Mouse (Mus musculus) embryo, embryonic 10 days (tissue): ENCODE measurements around the gene Pla2g4e.
A peak's percentile ranks its signal among the peaks of the same experiment; 100 is the strongest.

Experiments
- DNase-seq: peaks from one replicate; pipeline ENCODE4 v3.0.0-alpha.2; 2015; ENCODE audit warnings: low spot score

Gene Pla2g4e

DNA sequence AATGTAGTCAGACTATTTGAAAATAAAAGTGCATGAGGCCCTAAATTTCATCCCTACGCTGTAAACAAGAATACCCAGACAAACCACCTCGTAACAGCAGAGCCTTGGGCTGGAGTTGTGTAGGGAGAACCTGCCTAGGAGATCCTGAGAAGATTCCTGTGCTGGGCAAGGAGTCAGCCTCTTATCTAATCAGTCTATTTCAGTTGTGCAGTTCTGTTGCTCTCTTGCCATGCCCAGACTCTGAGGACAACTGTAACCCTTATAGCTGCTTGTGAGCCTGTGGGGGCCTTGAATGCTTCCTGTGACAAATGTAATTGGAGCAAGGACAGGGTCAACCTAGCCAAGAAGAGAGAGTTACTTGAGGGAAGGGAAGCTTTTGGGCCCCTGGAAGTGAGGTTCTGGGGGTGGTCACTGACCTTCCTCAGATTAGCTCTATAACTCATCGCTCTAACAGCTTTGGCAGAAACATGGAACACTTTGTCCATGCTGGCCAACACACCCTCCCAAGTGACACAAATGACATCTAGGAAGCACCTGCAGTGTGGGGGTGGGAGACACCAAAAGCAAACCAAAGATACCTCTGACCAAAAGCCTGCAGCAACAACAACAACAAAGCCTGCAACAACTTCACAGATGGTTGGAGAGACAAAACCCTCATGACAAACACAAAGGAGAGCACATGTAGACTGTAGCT lies 9.0 kb downstream of the Pla2g4e start:
- no peak for DNase-seq

DNA sequence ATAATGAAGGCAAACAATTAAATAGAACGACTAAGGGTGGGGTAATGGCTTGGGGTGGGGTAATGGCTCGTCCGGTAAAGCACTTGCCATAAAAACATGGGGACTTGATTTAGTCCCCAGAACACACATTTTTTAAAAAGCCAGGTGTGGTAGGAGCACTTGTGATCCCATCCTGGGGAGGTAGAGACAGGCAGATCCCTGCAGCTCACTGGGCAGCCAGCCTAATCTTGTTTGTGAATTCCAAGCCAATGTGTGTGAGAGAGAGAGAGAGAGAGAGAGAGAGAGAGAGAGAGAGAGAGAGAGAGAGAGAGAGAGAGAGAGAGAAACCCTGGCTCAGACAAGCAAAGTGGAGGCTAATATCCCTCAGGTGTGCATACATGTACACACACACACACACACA lies 9.8 kb downstream of the Pla2g4e start:
- DNase-seq: no peak

- no peak for DNase-seq
Measured at GRCm38 (mm10) chr2:120231642-120232041, 13.5 kb downstream of the Pla2g4e start.

GRCm38 (mm10) chr2:120214600-120214999 lies 30.5 kb downstream of the Pla2g4e start:
- DNase-seq: no peak

GRCm38 (mm10) chr2:120211448-120211847 lies 33.7 kb downstream of the Pla2g4e start:
- no peak for DNase-seq

- no peak for DNase-seq
Measured at GRCm38 (mm10) chr2:120207926-120208325, 37.2 kb downstream of the Pla2g4e start.

GRCm38 (mm10) chr2:120207028-120207427 lies 38.1 kb downstream of the Pla2g4e start:
- no peak for DNase-seq

GRCm38 (mm10) chr2:120203742-120204141 lies 41.4 kb downstream of the Pla2g4e start:
- no peak for DNase-seq

DNA sequence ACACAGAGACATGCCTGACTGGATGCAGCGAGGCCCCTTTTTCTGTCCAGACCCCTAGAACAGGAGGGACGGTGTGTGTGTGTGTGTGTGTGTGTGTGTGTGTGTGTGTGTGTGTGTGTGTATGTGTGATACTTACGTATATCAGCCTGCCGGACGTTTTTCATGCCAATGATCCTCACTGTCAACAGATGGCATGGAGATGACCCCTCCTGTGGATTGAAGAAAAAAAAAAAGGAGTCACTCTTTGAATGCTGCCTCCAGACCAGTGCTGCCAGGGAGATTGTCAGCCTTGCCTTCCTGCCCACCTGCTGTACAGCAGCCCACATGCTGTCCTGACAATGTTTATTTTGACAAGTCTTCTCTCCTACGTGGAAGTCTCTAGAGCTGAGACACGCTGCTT lies 45.1 kb downstream of the Pla2g4e start:
- DNase-seq: no peak

GRCm38 (mm10) chr2:120188174-120188573 lies 57.0 kb downstream of the Pla2g4e start:
- DNase-seq: no peak

DNA sequence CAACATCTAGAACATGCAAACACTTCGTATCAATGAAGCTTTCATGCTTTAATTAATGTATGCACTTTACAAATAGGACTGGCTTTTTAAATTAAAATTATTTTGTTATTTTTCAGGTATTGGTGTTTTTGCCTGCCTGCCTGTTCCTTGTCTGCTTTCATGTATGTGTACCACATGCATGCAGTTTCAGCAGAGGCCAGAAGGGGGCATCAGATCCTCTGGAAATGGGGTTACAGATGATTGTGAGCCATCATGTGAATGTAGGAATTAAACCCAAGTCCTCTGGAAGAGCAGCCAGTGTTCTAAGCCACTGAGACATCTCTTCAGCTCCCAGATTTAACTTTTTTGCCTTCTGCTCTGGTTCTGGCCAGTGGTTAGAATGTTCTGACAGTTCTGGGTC lies 57.6 kb downstream of the Pla2g4e start:
- no peak for DNase-seq

DNA sequence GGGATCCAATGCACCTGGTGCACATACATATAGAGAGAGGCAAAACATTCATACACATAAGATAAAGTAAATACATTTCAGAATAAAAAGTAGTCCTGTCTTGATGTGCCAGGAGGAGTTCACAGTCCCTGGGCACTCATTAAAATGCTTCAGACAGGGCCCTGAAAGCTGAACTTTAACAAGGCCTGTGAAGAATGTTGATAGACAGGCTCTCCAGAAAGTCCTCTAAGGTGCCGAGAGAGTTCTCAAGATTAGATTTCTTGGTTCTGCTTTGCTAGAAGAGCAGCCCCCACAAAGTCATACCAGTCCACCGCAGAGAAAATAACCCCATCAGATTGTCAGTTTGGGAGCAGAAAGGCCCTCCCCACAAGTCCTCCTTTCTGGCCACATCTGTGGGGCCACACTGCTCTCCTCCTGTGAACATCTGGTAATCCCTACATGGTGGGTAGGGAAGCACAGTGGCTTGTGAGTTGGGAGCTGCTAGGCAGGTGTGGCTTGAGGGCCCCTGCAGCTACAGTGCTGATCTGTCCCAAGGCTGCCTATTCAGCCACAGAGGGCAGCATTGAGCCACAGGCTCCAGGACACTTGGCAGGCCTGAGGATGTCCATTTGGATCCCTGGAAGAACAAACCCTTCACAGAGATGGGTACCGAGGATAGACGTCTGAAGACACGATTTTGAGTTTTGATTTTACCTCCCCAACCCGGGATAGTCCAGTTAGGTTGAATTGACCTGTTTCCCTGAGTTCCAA lies 59.4 kb downstream of the Pla2g4e start:
- peak; percentile 18 for DNase-seq

GRCm38 (mm10) chr2:120178936-120179335 lies 66.2 kb downstream of the Pla2g4e start:
- DNase-seq: no peak

DNA sequence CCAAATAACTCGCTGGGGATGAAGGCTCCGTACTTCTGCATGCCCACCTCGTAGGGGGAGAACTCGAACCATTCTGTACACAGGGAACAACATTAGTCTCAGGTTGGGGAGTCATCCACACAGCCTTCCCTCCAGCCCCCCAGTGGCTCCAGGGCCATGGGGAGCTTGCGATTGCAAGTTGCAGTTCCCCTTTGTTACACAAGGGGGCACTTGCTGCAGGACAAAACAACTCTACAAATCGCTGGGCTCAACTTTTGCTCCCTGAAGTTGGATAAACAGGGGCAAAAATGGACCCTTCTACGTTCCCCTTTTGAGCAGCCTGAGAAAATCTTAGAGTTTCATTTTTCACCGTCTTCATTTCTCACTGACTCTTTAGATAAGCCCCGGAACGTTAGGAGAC lies 71.4 kb downstream of the Pla2g4e start:
- DNase-seq: peak; percentile 49

DNA sequence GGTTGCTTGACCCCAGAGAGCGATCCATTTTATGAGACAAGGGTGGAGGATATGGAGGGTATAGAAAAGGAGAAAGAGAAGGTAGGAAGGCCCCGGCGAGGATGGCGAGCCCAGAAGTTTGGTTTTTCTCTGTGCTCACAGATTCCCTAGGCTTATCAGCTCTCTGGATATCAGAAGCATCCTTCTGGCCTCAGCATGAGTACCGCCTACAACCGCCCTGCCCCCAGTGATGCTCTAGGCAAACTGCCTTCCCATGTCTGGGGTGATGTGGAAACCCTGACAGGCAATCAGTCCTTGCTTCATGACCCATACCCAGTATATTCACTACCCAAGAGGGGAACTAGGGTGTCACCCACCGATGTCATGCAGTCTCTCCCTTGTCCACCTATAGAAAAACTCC lies 73.8 kb downstream of the Pla2g4e start:
- DNase-seq: no peak

GRCm38 (mm10) chr2:120170726-120171125 lies 74.4 kb downstream of the Pla2g4e start:
- DNase-seq: peak; percentile 33

DNA sequence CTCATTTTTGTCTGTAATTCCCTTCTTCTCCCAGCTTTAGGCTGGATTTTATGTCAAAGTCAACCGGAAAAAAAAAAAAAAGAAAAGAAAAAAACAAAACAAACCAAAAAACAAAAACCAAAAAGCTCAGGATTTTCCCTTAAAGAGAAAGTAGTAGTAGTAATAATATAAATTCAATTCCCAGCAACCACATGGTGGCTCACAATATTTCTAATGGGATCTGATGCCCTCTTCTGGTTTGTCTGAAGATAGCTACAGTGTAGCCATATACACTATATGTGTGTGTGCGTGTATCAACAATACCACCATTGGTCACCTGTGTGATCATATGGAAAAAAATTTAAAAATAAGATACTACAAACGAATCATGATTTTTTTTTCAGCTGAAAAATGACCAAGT lies 75.8 kb downstream of the Pla2g4e start:
- no peak for DNase-seq

DNA sequence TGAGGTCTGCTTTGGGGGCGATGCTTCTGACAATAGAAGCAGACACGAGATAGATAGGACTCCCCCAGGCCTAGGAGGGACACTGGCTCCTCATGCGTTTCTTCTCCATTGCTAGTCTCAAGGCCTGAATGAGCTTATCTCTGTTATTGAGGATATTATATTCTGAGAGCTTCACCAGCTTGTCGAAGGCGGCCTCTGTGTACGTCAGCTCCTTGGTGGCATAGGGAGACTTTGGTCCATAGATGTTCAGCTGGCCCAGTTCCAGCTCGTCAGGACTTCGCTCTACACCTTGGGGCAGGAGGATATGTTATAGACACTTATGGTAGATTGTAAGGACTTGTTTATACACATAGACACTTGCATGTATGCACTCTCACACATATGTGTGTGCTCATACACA lies 77.4 kb downstream of the Pla2g4e start:
- no peak for DNase-seq

- DNase-seq: no peak
Measured at GRCm38 (mm10) chr2:120165474-120165873, 79.7 kb downstream of the Pla2g4e start.

DNA sequence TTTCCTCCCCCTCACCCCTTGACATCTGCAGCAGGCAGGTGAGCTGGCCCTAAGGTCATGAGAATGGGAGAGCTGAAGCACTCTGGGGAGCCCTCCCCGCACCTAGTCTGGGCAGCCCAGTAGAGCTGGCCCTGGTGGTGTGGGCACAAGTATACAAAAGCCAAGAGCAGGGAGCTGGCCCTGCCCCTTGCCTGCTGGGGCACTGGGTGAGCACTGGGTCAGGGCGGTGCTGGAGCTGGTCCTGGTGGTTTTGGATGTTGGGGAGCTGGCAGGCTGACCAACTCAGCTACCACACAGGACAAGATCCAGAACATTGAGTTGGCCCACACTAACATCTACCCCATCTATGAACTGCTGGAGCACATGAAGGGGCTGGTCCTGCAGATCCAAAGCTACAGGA lies 85.7 kb downstream of the Pla2g4e start:
- no peak for DNase-seq

- DNase-seq: peak; percentile 23
Measured at GRCm38 (mm10) chr2:120158846-120159245, 86.3 kb downstream of the Pla2g4e start.

- peak; percentile 27 for DNase-seq
Measured at GRCm38 (mm10) chr2:120158016-120158415, 87.1 kb downstream of the Pla2g4e start.

DNA sequence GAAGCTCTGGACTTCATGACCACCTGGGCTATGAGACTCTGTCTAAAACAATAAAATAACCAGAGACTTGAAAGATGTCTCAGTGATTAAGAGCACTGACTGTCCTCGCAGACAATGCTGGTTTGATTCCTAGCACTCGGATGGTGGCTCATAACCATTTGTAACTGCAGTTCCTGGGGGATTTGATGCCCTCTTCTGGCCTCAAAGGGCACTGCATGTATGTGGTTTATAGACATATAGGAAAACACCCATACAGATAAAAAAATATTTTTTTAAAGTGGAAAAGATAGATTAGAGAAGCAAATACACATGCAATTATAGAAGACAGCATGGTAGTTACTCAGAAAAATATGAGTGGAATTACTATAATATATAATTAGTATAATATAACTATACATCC lies 87.5 kb downstream of the Pla2g4e start:
- no peak for DNase-seq
